Mouse (Mus musculus) hindbrain, embryonic 10.5 days (tissue): ENCODE measurements at regions not wholly inside any gene's neighbourhood (a gene's known extent, or its start where the extent isn't known, plus 50 kb on each side); places are given as distances from the start of the nearest gene placed in this dataset.

Experiments
- DNase-seq: peaks from one replicate; pipeline ENCODE4 v3.0.0-alpha.2; 2017; ENCODE audit warnings: low spot score
- H3K27ac ChIP-seq: fragments of 300-500 bp; sonication (generic); 2 replicates; pipeline ENCODE4 v1.5.1; 2016; ENCODE audit warnings: mild to moderate bottlenecking, moderate library complexity
- H3K27me3 ChIP-seq: fragments of 300-500 bp; sonication (generic); 2 replicates; pipeline ENCODE4 v1.6.1; 2016; ENCODE audit warnings: mild to moderate bottlenecking; ENCODE audit not compliant: poor library complexity, insufficient read depth, severe bottlenecking
- H3K36me3 ChIP-seq: fragments of 300-500 bp; sonication (generic); 2 replicates; pipeline ENCODE4 v1.6.1; 2016; ENCODE audit warnings: mild to moderate bottlenecking, moderate library complexity
- H3K4me1 ChIP-seq: fragments of 300-500 bp; sonication (generic); replicated peaks from 2 replicates; pipeline ENCODE4 v1.6.1; 2016; ENCODE audit warnings: mild to moderate bottlenecking
- H3K4me3 ChIP-seq: fragments of 300-500 bp; sonication (generic); 2 replicates; pipeline ENCODE4 v1.5.1; 2016; ENCODE audit warnings: mild to moderate bottlenecking, moderate library complexity
- H3K9me3 ChIP-seq: fragments of 300-500 bp; sonication (generic); 2 replicates; pipeline ENCODE4 v1.6.1; 2016; ENCODE audit warnings: mild to moderate bottlenecking, moderate library complexity
- WGBS: fragments of 180-500 bp; shearing (Covaris S2); methylation state at CpG from one replicate; pipeline ENCODE4 v1.1.7; 2016; 5-methylcytosine and 5-hydroxymethylcytosine counted together

- Histone ChIP-seq H3K4me1 (no peaks in the 10 kb centered on the region), H3K27ac (no peak overlapping the region), H3K9me3 (no peaks in the 10 kb centered on the region), H3K27me3 (no peaks in the 10 kb centered on the region), H3K4me3 (no peak overlapping the region), H3K36me3 (no peaks in the 10 kb centered on the region)
- DNase-seq = no peak
- 88% methylated on average over 2 of the region's 2 CpGs for WGBS
Measured at GRCm38 (mm10) chr1:57304757-57305156, 72.7 kb upstream of the 1700066M21Rik start.

- Histone ChIP-seq H3K36me3 (no peaks in the 10 kb centered on the region), H3K9me3 (peaks cover 11% of the 10 kb centered on the region; the same call in 1 of the 2 replicates), H3K4me1 (no peaks in the 10 kb centered on the region), H3K27me3 (no peaks in the 10 kb centered on the region), H3K4me3 (no peak overlapping the region), H3K27ac (no peak overlapping the region)
- WGBS = 77% methylated on average over 2 of the region's 2 CpGs
- DNase-seq = no peak
Measured at GRCm38 (mm10) chr1:57322535-57322934, 54.9 kb upstream of the 1700066M21Rik start.

- H3K4me1 ChIP-seq = no peaks in the 10 kb centered on the region
- H3K27ac ChIP-seq = no peak overlapping the region
- no peaks in the 10 kb centered on the region for H3K36me3 ChIP-seq
- H3K4me3 ChIP-seq = no peak overlapping the region
- 79% methylated on average over 2 of the region's 2 CpGs for WGBS
- DNase-seq = no peak
- no peaks in the 10 kb centered on the region for H3K27me3 ChIP-seq
- H3K9me3 ChIP-seq = peaks cover 6% of the 10 kb centered on the region; the same call in 1 of the 2 replicates
Measured at GRCm38 (mm10) chr1:57323118-57323517, 54.3 kb upstream of the 1700066M21Rik start.

- Histone ChIP-seq H3K27ac (no peak overlapping the region), H3K4me3 (no peak overlapping the region), H3K27me3 (no peaks in the 10 kb centered on the region), H3K9me3 (no peaks in the 10 kb centered on the region), H3K4me1 (no peaks in the 10 kb centered on the region), H3K36me3 (no peaks in the 10 kb centered on the region)
- DNase-seq = no peak
- 78% methylated on average over 6 of the region's 6 CpGs for WGBS
Measured at GRCm38 (mm10) chr1:57325585-57326165, 51.7 kb upstream of the 1700066M21Rik start.
